Mouse (Mus musculus) MEL (cell line): ENCODE measurements at regions not wholly inside any gene's neighbourhood (a gene's known extent, or its start where the extent isn't known, plus 50 kb on each side); places are given as distances from the start of the nearest gene placed in this dataset.

Source experiments
- DNase-seq: peaks from one replicate; pipeline ENCODE4 v3.0.0; 2011; ENCODE audit warnings: low read depth, low spot score
- H3K27ac ChIP-seq: 2 replicates; pipeline ENCODE4 v1.5.1; 2012; ENCODE audit warnings: low read depth, mild to moderate bottlenecking, control low read depth, low read length, moderate library complexity; ENCODE audit not compliant: control insufficient read depth
- H3K27me3 ChIP-seq, 2 experiments: fragments of 150-350 bp in 1 of 2; sonication (generic) in 1 of 2; 2 replicates each; pipeline ENCODE4 v1.6.1; 2012; ENCODE audit warnings: low read length in 2 of 2, mild to moderate bottlenecking in 2 of 2, improper control_type of control experiment in 1 of 2, moderate library complexity in 1 of 2; ENCODE audit not compliant: insufficient read depth in 2 of 2, control insufficient read depth in 1 of 2
- H3K36me3 ChIP-seq, 2 experiments: 2 replicates each; pipeline ENCODE4 v1.6.1; 2012 to 2014; ENCODE audit warnings: low read length in 2 of 2, improper control_type of control experiment in 1 of 2, inconsistent platforms in 1 of 2, mild to moderate bottlenecking in 1 of 2; ENCODE audit not compliant: insufficient read depth in 2 of 2, control insufficient read depth in 1 of 2
- H3K4me1 ChIP-seq, 2 experiments: fragments of 150-350 bp in 1 of 2; sonication (generic) in 1 of 2; 2 replicates each; pipeline ENCODE4 v1.6.1; 2012; ENCODE audit warnings: low read length in 2 of 2, improper control_type of control experiment in 1 of 2, mild to moderate bottlenecking in 1 of 2; ENCODE audit not compliant: insufficient read depth in 2 of 2, control insufficient read depth in 1 of 2
- H3K4me3 ChIP-seq, 2 experiments: fragments of 150-350 bp in 1 of 2; sonication (generic) in 1 of 2; 2 replicates each; pipeline ENCODE4 v1.5.1; 2012; ENCODE audit warnings: low read depth in 2 of 2, low read length in 2 of 2, mild to moderate bottlenecking in 2 of 2, moderate library complexity in 2 of 2, control low read depth in 1 of 2, improper control_type of control experiment in 1 of 2; ENCODE audit not compliant: control insufficient read depth in 1 of 2, insufficient read depth in 1 of 2
- H3K79me2 ChIP-seq: 2 replicates; pipeline ENCODE4 v1.6.1; 2012; ENCODE audit warnings: mild to moderate bottlenecking, low read length, moderate library complexity; ENCODE audit not compliant: control insufficient read depth, poor library complexity, insufficient read depth
- H3K9ac ChIP-seq: 2 replicates; pipeline ENCODE4 v1.6.1; 2012; ENCODE audit warnings: low read depth, mild to moderate bottlenecking, control low read depth, low read length, moderate library complexity; ENCODE audit not compliant: control insufficient read depth, poor library complexity, severe bottlenecking
- H3K9me3 ChIP-seq: fragments of 150-350 bp; sonication (generic); replicated peaks from 2 replicates; pipeline ENCODE4 v1.6.1; 2012; ENCODE audit warnings: mild to moderate bottlenecking, low read length, improper control_type of control experiment, moderate library complexity; ENCODE audit not compliant: insufficient read depth
- CHD1 ChIP-seq: IDR thresholded peaks from 2 replicates; pipeline ENCODE4 v1.6.1; 2012; ENCODE audit warnings: low read depth, mild to moderate bottlenecking, inconsistent platforms, low read length, improper control_type of control experiment
- E2F4 ChIP-seq: IDR thresholded peaks from 2 replicates; pipeline ENCODE4 v1.6.1; 2011; ENCODE audit warnings: low read depth, low read length, improper control_type of control experiment, borderline replicate concordance
- ELF1 ChIP-seq: IDR thresholded peaks from 2 replicates; pipeline ENCODE4 v1.6.1; 2014; ENCODE audit warnings: low read depth, mild to moderate bottlenecking, inconsistent platforms, low read length, improper control_type of control experiment, moderate library complexity
- EP300 ChIP-seq, 2 experiments: IDR thresholded peaks; 2 replicates each; pipeline ENCODE4 v1.6.1; 2011; ENCODE audit warnings: improper control_type of control experiment in 2 of 2, low read length in 2 of 2, low read depth in 1 of 2, mild to moderate bottlenecking in 1 of 2
- JUND ChIP-seq: IDR thresholded peaks from 2 replicates; pipeline ENCODE4 v1.6.1; 2011; ENCODE audit warnings: low read depth, mild to moderate bottlenecking, improper control_type of control experiment, low read length
- MAFK ChIP-seq: IDR thresholded peaks from 2 replicates; pipeline ENCODE4 v1.6.1; 2011; ENCODE audit warnings: low read depth, mild to moderate bottlenecking, low read length, improper control_type of control experiment, borderline replicate concordance
- MAX ChIP-seq: IDR thresholded peaks from 2 replicates; pipeline ENCODE4 v1.6.1; 2011; ENCODE audit warnings: low read length, improper control_type of control experiment
- MEF2A ChIP-seq: IDR thresholded peaks from 2 replicates; pipeline ENCODE4 v1.6.1; 2014; ENCODE audit warnings: low read depth, mild to moderate bottlenecking, inconsistent platforms, low read length, improper control_type of control experiment; ENCODE audit not compliant: poor library complexity, insufficient replicate concordance, severe bottlenecking; ENCODE audit errors: extremely low read depth
- MXI1 ChIP-seq: IDR thresholded peaks from 2 replicates; pipeline ENCODE4 v1.6.1; 2011; ENCODE audit warnings: mild to moderate bottlenecking, low read depth, low read length, improper control_type of control experiment
- MYC ChIP-seq: IDR thresholded peaks from 2 replicates; pipeline ENCODE4 v1.6.1; 2011; ENCODE audit warnings: low read depth, mild to moderate bottlenecking, low read length, improper control_type of control experiment, moderate library complexity
- NELFE ChIP-seq: IDR thresholded peaks from 2 replicates; pipeline ENCODE4 v1.6.1; 2011; ENCODE audit warnings: low read depth, low read length, improper control_type of control experiment
- POLR2A ChIP-seq, 2 experiments: IDR thresholded peaks; 2 replicates each; pipeline ENCODE4 v1.6.1; 2011 to 2012; ENCODE audit warnings: low read length in 2 of 2, mild to moderate bottlenecking in 2 of 2, control low read depth in 1 of 2, improper control_type of control experiment in 1 of 2, low read depth in 1 of 2, moderate library complexity in 1 of 2; ENCODE audit not compliant: control insufficient read depth in 1 of 2, insufficient read depth in 1 of 2, poor library complexity in 1 of 2
- POLR2AphosphoS5 ChIP-seq: IDR thresholded peaks from 2 replicates; pipeline ENCODE4 v1.6.1; 2012; ENCODE audit warnings: low read depth, borderline replicate concordance, mild to moderate bottlenecking, inconsistent platforms, low read length, moderate library complexity, mixed read lengths
- RAD21 ChIP-seq: IDR thresholded peaks from 2 replicates; pipeline ENCODE4 v1.6.1; 2011; ENCODE audit warnings: mild to moderate bottlenecking, low read depth, low read length, improper control_type of control experiment
- SIN3A ChIP-seq: IDR thresholded peaks from 2 replicates; pipeline ENCODE4 v1.6.1; 2012; ENCODE audit warnings: low read length, improper control_type of control experiment, inconsistent platforms
- TCF12 ChIP-seq: IDR thresholded peaks from 2 replicates; pipeline ENCODE4 v1.6.1; 2014; ENCODE audit warnings: low read depth, mild to moderate bottlenecking, inconsistent platforms, low read length, improper control_type of control experiment, moderate library complexity
- USF1 ChIP-seq: IDR thresholded peaks from 2 replicates; pipeline ENCODE4 v1.6.1; 2014; ENCODE audit warnings: low read depth, mild to moderate bottlenecking, inconsistent platforms, low read length, improper control_type of control experiment, moderate library complexity
- USF2 ChIP-seq, 2 experiments: IDR thresholded peaks; 2 replicates each; pipeline ENCODE4 v1.6.1; 2011 to 2012; ENCODE audit warnings: improper control_type of control experiment in 2 of 2, low read length in 2 of 2, borderline replicate concordance in 1 of 2, inconsistent platforms in 1 of 2, low read depth in 1 of 2, mild to moderate bottlenecking in 1 of 2; ENCODE audit not compliant: insufficient read depth in 1 of 2
- ZKSCAN1 ChIP-seq: IDR thresholded peaks from 2 replicates; pipeline ENCODE4 v1.6.1; 2012; ENCODE audit warnings: low read depth, mild to moderate bottlenecking, inconsistent platforms, low read length, improper control_type of control experiment, moderate library complexity
- ZMIZ1 ChIP-seq: IDR thresholded peaks from 2 replicates; pipeline ENCODE4 v1.6.1; 2012; ENCODE audit warnings: low read depth, mild to moderate bottlenecking, inconsistent platforms, low read length, improper control_type of control experiment, moderate library complexity

DNA sequence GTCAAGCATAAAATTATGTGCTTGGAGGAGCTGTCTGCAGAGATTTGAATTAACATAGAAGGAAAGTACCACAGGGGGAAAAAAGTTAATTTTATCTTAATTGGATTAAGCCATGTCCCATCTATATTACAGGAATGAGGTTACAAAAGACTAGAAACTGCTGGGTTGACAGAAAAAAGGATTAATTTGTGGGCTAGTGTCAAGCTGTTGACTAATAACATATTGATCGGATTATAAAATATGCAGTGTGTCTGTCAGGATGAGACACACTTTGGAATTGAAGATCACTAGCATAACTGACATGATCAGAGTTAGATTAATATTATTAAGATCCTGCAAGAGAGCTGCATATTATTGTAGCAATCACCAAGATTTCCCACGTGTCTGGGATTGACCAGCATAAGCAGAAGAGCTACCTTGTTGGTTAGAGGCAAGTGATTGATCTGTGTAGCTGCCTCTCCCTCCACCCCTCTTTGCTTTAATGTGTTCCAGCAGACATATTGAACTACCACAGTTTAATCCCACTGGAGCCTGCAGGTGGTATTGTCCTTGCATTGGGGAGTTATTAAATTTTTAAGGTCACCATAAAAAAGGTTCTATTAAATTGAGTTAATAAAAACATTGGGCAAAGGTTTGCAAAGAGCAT, 979.7 kb downstream of the Amy2a5 start:
- no peaks in the 10 kb centered on the region for H3K9me3 ChIP-seq
- H3K4me3 ChIP-seq, result no peak overlapping the region
- TF ChIP-seq MYC, result no peak
- no peak for TF ChIP-seq EP300 (IDR thresholded peaks at IDR 0.05; ENCODE audit: low read depth in 1 of 2, low read length in 2 of 2)
- no peak for TF ChIP-seq TCF12
- no peak for TF ChIP-seq MXI1
- TF ChIP-seq ELF1, result no peak
- TF ChIP-seq MEF2A, result no peak
- TF ChIP-seq NELFE, result no peak
- no peak for TF ChIP-seq CHD1
- no peak for TF ChIP-seq MAFK
- no peak for TF ChIP-seq ZKSCAN1
- TF ChIP-seq POLR2AphosphoS5, result no peak
- no peak for TF ChIP-seq USF2 (IDR thresholded peaks at IDR 0.05; ENCODE audit: borderline replicate concordance in 1 of 2, insufficient read depth in 1 of 2, low read depth in 1 of 2, low read length in 2 of 2)
- no peak for TF ChIP-seq MAX
- no peak for TF ChIP-seq ZMIZ1
- no peak for TF ChIP-seq JUND
- no peak for TF ChIP-seq E2F4
- no peak for TF ChIP-seq RAD21
- no peak for TF ChIP-seq SIN3A
- no peak for TF ChIP-seq POLR2A (IDR thresholded peaks at IDR 0.05; ENCODE audit: control insufficient read depth in 1 of 2, insufficient read depth in 1 of 2, low read depth in 1 of 2, low read length in 2 of 2, poor library complexity in 1 of 2)
- TF ChIP-seq USF1, result no peak
- H3K9ac ChIP-seq, result no peak overlapping the region
- H3K4me1 ChIP-seq, result no peaks in the 10 kb centered on the region
- no peak for DNase-seq
- H3K36me3 ChIP-seq, result no peaks in the 10 kb centered on the region
- H3K79me2 ChIP-seq, result no peaks in the 10 kb centered on the region
- no peaks in the 10 kb centered on the region for H3K27me3 ChIP-seq
- no peak overlapping the region for H3K27ac ChIP-seq
